Comparison of ENCODE assay signal across 11 mouse cellular contexts in genomic region chr11:11872140-11872795, GRCm38 (mm10). TPM values are rescaled to one million over a fixed set of nuclear protein-coding genes. Genes with fewer than 3 reads are reported as not detected.
DNase-seq lines count a peak whose midpoint lies in the region; ATAC-seq and TF ChIP-seq lines count a peak whose summit lies in the region.
"Had no signal": no experiment of that assay in that cellular context is flagged by ENCODE, and none has a peak within 500 bp of the region (broad histone marks: within the 10 kb centered on the region; RNA-seq: fewer than 3 reads in every experiment).

No protein-coding gene starts in this region.

- H3K9me3 ChIP-seq in forebrain, embryonic 12.5 days, result no peaks in the 10 kb centered on the region
- H3K9me3 ChIP-seq in forebrain, postnatal 0 days (ENCODE audit: low read length), result no peaks in the 10 kb centered on the region
- no peaks in the 10 kb centered on the region for H3K9me3 ChIP-seq in kidney, embryonic 16.5 days (ENCODE audit: low read length)
- no peaks in the 10 kb centered on the region for H3K9me3 ChIP-seq in embryonic facial prominence, embryonic 12.5 days
- H3K9me3 ChIP-seq: hindbrain, embryonic 15.5 days; neural tube, embryonic 13.5 days had no signal

- H3K4me3 ChIP-seq in forebrain, embryonic 12.5 days (replicated peaks), result no peak overlapping the region
- no peak overlapping the region for H3K4me3 ChIP-seq in forebrain, postnatal 0 days (ENCODE audit: low read depth, low read length)
- no peak overlapping the region for H3K4me3 ChIP-seq in kidney, embryonic 16.5 days (ENCODE audit: low read length)
- no peak overlapping the region for H3K4me3 ChIP-seq in embryonic facial prominence, embryonic 12.5 days
- H3K4me3 ChIP-seq: hindbrain, embryonic 15.5 days; neural tube, embryonic 13.5 days had no signal

- no peak for TF ChIP-seq CTCF in forebrain, postnatal 0 days (IDR thresholded peaks at IDR 0.05; ENCODE audit: low read depth)

- 77% methylated on average over 3 of the region's 3 CpGs for WGBS in forebrain, embryonic 12.5 days
- 45% methylated on average over 3 of the region's 3 CpGs for WGBS in forebrain, postnatal 0 days
- 84% methylated on average over 3 of the region's 3 CpGs for WGBS in kidney, embryonic 16.5 days
- 75% methylated on average over 3 of the region's 3 CpGs for WGBS in embryonic facial prominence, embryonic 12.5 days

- H3K4me2 ChIP-seq in forebrain, embryonic 12.5 days, result no peak overlapping the region
- no peak overlapping the region for H3K4me2 ChIP-seq in forebrain, postnatal 0 days (ENCODE audit: low read depth)
- H3K4me2 ChIP-seq in kidney, embryonic 16.5 days (replicated peaks; ENCODE audit: low read depth, low read length), result no peak overlapping the region
- H3K4me2 ChIP-seq in embryonic facial prominence, embryonic 12.5 days (replicated peaks), result no peak overlapping the region
- H3K4me2 ChIP-seq: hindbrain, embryonic 15.5 days; neural tube, embryonic 13.5 days had no signal

- no peak overlapping the region for H3K9ac ChIP-seq in forebrain, embryonic 12.5 days
- no peak overlapping the region for H3K9ac ChIP-seq in forebrain, postnatal 0 days
- no peak overlapping the region for H3K9ac ChIP-seq in kidney, embryonic 16.5 days (replicated peaks; ENCODE audit: low read length)
- no peak overlapping the region for H3K9ac ChIP-seq in embryonic facial prominence, embryonic 12.5 days
- H3K9ac ChIP-seq: hindbrain, embryonic 15.5 days; neural tube, embryonic 13.5 days had no signal

- peak overlapping the region; percentile 70; the same call in 1 of the 2 replicates for H3K27ac ChIP-seq in forebrain, embryonic 12.5 days
- no peak overlapping the region for H3K27ac ChIP-seq in forebrain, postnatal 0 days (ENCODE audit: low read depth, low read length)
- peak overlapping the region; percentile 76; the same call in 1 of the 2 replicates for H3K27ac ChIP-seq in kidney, embryonic 16.5 days (ENCODE audit: low read length)
- peak overlapping the region; percentile 91 for H3K27ac ChIP-seq in embryonic facial prominence, embryonic 12.5 days
- H3K27ac ChIP-seq: hindbrain, embryonic 15.5 days; neural tube, embryonic 13.5 days had no signal

- H3K36me3 ChIP-seq in forebrain, embryonic 12.5 days (replicated peaks), result no peaks in the 10 kb centered on the region
- H3K36me3 ChIP-seq in forebrain, postnatal 0 days (ENCODE audit: insufficient read depth), result no peaks in the 10 kb centered on the region
- no peaks in the 10 kb centered on the region for H3K36me3 ChIP-seq in kidney, embryonic 16.5 days (ENCODE audit: insufficient read depth, low read length)
- no peaks in the 10 kb centered on the region for H3K36me3 ChIP-seq in embryonic facial prominence, embryonic 12.5 days
- H3K36me3 ChIP-seq: hindbrain, embryonic 15.5 days; neural tube, embryonic 13.5 days had no signal

- no peak for ATAC-seq in forebrain, embryonic 12.5 days (ENCODE audit: low FRiP score)
- no peak for ATAC-seq in forebrain, postnatal 0 days
- ATAC-seq in kidney, embryonic 16.5 days (ENCODE audit: low FRiP score, low TSS enrichment), result no peak
- ATAC-seq in embryonic facial prominence, embryonic 12.5 days (ENCODE audit: insufficient number of reproducible peaks, insufficient read depth, low FRiP score, low TSS enrichment), result no peak
- 0 out of 2 replicates have a peak, but pooled peaks have one; percentile 24 for ATAC-seq in megakaryocyte-erythroid progenitor cell, adult 5-6 weeks (replicated peaks; ENCODE audit: low FRiP score, low TSS enrichment, poor library complexity, severe bottlenecking)
- ATAC-seq in CD4-positive, CD25-positive, alpha-beta regulatory T cell, adult 4 months, result no peak

- 0 out of 2 replicates have a peak, but pooled peaks cover 5% of the 10 kb centered on the region for H3K27me3 ChIP-seq in forebrain, embryonic 12.5 days
- no peaks in the 10 kb centered on the region for H3K27me3 ChIP-seq in forebrain, postnatal 0 days (ENCODE audit: insufficient read depth, low read length)
- H3K27me3 ChIP-seq in kidney, embryonic 16.5 days (ENCODE audit: insufficient read depth, low read length), result no peaks in the 10 kb centered on the region
- H3K27me3 ChIP-seq in embryonic facial prominence, embryonic 12.5 days, result no peaks in the 10 kb centered on the region
- H3K27me3 ChIP-seq: hindbrain, embryonic 15.5 days; neural tube, embryonic 13.5 days had no signal

- H3K4me1 ChIP-seq in forebrain, embryonic 12.5 days, result peaks cover 41% of the 10 kb centered on the region
- H3K4me1 ChIP-seq in forebrain, postnatal 0 days (ENCODE audit: insufficient read depth), result 0 out of 2 replicates have a peak, but pooled peaks cover 5% of the 10 kb centered on the region
- peaks cover 28% of the 10 kb centered on the region for H3K4me1 ChIP-seq in kidney, embryonic 16.5 days (ENCODE audit: insufficient read depth, low read length)
- peaks cover 39% of the 10 kb centered on the region for H3K4me1 ChIP-seq in embryonic facial prominence, embryonic 12.5 days

- DNase-seq in forebrain, postnatal 0 days, result no peak
- DNase-seq in kidney, postnatal 4 days, result no peak
- no peak for DNase-seq in gastrocnemius, postnatal 4 days (ENCODE audit: low spot score in 2 of 2)
- DNase-seq: spleen, adult 18-20 months had no signal

RNA-seq across cellular contexts. Expression of gene Ddc, which starts 25.7 kb away (rescaled TPM):
- 7.3 and 7.7 TPM in 2 replicates for polyA plus RNA-seq in forebrain, embryonic 12.5 days (2016; fragmentation: Nextera tagmentation; extraction: Ambion mirVana)
- 7.2 and 13.6 TPM in 2 replicates for total RNA-seq in forebrain, postnatal 0 days (2014; rRNA removed)
- 5.6 and 8.6 TPM in 2 replicates for polyA plus RNA-seq in forebrain, postnatal 0 days (2015; fragmentation: Nextera tagmentation; extraction: Ambion mirVana)
- polyA plus RNA-seq in kidney, embryonic 16.5 days (2015; fragmentation: Nextera tagmentation; extraction: Ambion mirVana), result 12.6 and 13.2 TPM in 2 replicates
- 10.8 and 13.5 TPM in 2 replicates for polyA plus RNA-seq in embryonic facial prominence, embryonic 12.5 days (2016; fragmentation: Nextera tagmentation; extraction: Ambion mirVana)
- 3.9 TPM in 1 of 2 replicates, not detected in the other for total RNA-seq in megakaryocyte-erythroid progenitor cell, adult 5-6 weeks (2014; fragmentation: Nextera tagmentation)
- not detected in 2 replicates for total RNA-seq in megakaryocyte-erythroid progenitor cell, adult 5-6 weeks (2017)
- total RNA-seq in gastrocnemius, postnatal 4 days (2021), result 10 to 100 TPM; 60.0 to 67.4 TPM
- polyA plus RNA-seq in CD4-positive, CD25-positive, alpha-beta regulatory T cell, adult 4 months (2017; shearing (Covaris generic)), result 1 to 10 TPM; 5.1 to 5.2 TPM
